Mouse (Mus musculus) neural tube, embryonic 13.5 days (tissue): ENCODE results near the gene Atg9b. TPM values are rescaled to one million over a fixed set of nuclear protein-coding genes. Genes with fewer than 3 reads are reported as not detected.
"Not testable (repeated sequence)": the region's sequence is repeated elsewhere in the genome, so short reads cannot be mapped to it uniquely, and the experiment has no call there.

Experiments used
- ATAC-seq: fragments of 200-750 bp; cut with Nextera tagmentation; 2 replicates; pipeline ENCODE4 v1.8.0; 2017; ENCODE audit warnings: low read depth, mild to moderate bottlenecking, moderate TSS enrichment, moderate library complexity
- H3K27ac ChIP-seq: fragments of 300-500 bp; sonication (generic); replicated peaks from 2 replicates; pipeline ENCODE4 v1.5.1; 2015; ENCODE audit warnings: moderate library complexity, mild to moderate bottlenecking, inconsistent platforms
- H3K27me3 ChIP-seq: fragments of 300-500 bp; sonication (generic); 2 replicates; pipeline ENCODE4 v1.6.1; 2015; ENCODE audit warnings: mild to moderate bottlenecking, inconsistent platforms
- H3K36me3 ChIP-seq: fragments of 300-500 bp; sonication (generic); 2 replicates; pipeline ENCODE4 v1.6.1; 2015; ENCODE audit warnings: mild to moderate bottlenecking, inconsistent platforms
- H3K4me1 ChIP-seq: fragments of 300-500 bp; sonication (generic); replicated peaks from 2 replicates; pipeline ENCODE4 v1.6.1; 2015; ENCODE audit warnings: inconsistent platforms
- H3K4me2 ChIP-seq: fragments of 300-500 bp; sonication (generic); 2 replicates; pipeline ENCODE4 v1.6.1; 2015; ENCODE audit warnings: inconsistent platforms, mild to moderate bottlenecking, moderate library complexity
- H3K4me3 ChIP-seq: fragments of 300-500 bp; sonication (generic); 2 replicates; pipeline ENCODE4 v1.5.1; 2015; ENCODE audit warnings: mild to moderate bottlenecking, inconsistent platforms
- H3K9ac ChIP-seq: fragments of 300-500 bp; sonication (generic); 2 replicates; pipeline ENCODE4 v1.6.1; 2015; ENCODE audit warnings: moderate library complexity, mild to moderate bottlenecking, inconsistent platforms
- H3K9me3 ChIP-seq: fragments of 300-500 bp; sonication (generic); 2 replicates; pipeline ENCODE4 v1.6.1; 2016; ENCODE audit warnings: inconsistent platforms
- WGBS: fragments of 180-500 bp; shearing (Covaris S2); methylation state at CpG from one replicate; pipeline ENCODE4 v1.1.7; 2015; 5-methylcytosine and 5-hydroxymethylcytosine counted together
- polyA plus RNA-seq: library from polyadenylated mRNA; unstranded; fragments of >200 nt; fragmentation: Nextera tagmentation; extraction: Ambion mirVana; gene quantifications from 2 replicates; pipeline ENCODE4 v1.2.1, GENCODE M21; 2015

Gene Atg9b
- polyA plus RNA-seq, 1 experiment from 2014 or later = 1.1 TPM

DNA sequence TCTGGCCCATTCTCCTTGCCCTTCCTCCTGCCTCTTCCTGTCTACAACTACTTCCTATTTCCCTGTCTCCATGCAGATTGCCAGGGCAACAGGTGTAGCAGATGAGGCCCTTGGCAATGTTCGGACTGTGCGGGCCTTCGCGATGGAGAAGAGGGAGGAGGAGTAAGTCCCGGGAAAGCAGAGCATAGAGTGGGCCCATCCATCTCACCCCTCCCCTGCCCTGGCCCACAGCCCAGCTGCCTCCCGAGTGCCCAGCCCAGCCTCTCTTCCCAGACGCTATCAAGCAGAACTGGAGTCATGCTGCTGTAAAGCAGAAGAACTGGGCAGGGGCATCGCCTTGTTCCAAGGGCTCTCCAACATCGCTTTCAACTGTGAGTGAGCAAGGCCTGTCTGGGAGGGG is 10.0 kb upstream of the Atg9b start:
- no peak overlapping the region for H3K4me2 ChIP-seq
- no peak overlapping the region for H3K27ac ChIP-seq
- H3K27me3 ChIP-seq = no peaks in the 10 kb centered on the region
- peaks cover 65% of the 10 kb centered on the region for H3K36me3 ChIP-seq
- WGBS = 56% methylated on average over 9 of the region's 9 CpGs
- H3K4me3 ChIP-seq = no peak overlapping the region
- H3K9ac ChIP-seq = no peak overlapping the region
- H3K9me3 ChIP-seq = no peaks in the 10 kb centered on the region
- peaks cover 7% of the 10 kb centered on the region; the same call in 1 of the 2 replicates for H3K4me1 ChIP-seq
- peak; percentile 63; the same call in 1 of the 2 replicates for ATAC-seq

DNA sequence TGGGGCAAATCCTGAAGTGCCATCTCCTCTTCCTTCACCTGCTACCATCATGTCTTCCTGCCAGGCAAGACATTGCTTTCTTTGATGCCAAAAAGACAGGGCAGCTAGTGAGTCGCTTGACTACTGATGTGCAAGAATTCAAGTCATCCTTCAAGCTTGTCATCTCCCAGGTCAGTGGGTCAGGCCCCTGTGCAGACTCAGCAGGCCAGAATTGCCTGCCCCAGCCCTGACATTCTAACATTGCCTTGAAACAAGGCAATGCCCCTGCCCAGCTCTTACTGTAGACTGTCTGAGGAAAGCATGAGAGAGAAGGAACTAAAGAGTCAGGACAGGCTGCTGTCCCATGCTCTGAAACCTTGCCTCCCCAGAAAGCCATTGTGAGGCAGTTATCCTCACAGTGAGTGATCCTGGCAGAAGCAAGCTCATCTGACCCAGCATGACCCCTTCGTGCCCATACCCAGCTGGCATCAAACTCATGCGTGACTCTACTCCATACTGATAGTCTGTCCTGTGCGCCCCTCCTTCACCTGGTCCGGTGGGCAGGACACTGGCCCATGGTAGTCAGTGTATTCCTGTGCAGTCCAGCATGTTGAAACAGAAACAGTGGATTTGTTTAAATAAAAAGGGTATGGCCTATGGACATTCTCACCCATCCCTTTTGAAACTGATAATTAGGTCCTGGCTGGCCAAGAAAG is 9.1 kb upstream of the Atg9b start:
- Histone ChIP-seq H3K4me2 (no peak overlapping the region), H3K4me3 (no peak overlapping the region), H3K36me3 (peaks cover 60% of the 10 kb centered on the region), H3K9me3 (no peaks in the 10 kb centered on the region), H3K27me3 (no peaks in the 10 kb centered on the region), H3K27ac (no peak overlapping the region), H3K4me1 (peaks cover 7% of the 10 kb centered on the region; the same call in 1 of the 2 replicates), H3K9ac (no peak overlapping the region)
- no peak for ATAC-seq
- WGBS = 92% methylated on average over 5 of the region's 5 CpGs

GRCm38 (mm10) chr5:24400362-24400761 is 8.4 kb upstream of the Atg9b start:
- H3K36me3 ChIP-seq = peaks cover 54% of the 10 kb centered on the region
- H3K9me3 ChIP-seq = no peaks in the 10 kb centered on the region
- H3K9ac ChIP-seq = no peak overlapping the region
- H3K4me3 ChIP-seq = no peak overlapping the region
- 88% methylated on average over 11 of the region's 11 CpGs for WGBS
- H3K27ac ChIP-seq = no peak overlapping the region
- no peaks in the 10 kb centered on the region for H3K27me3 ChIP-seq
- no peak overlapping the region for H3K4me2 ChIP-seq
- no peak for ATAC-seq
- H3K4me1 ChIP-seq = peaks cover 7% of the 10 kb centered on the region; the same call in 1 of the 2 replicates

- no peak for ATAC-seq
- Histone ChIP-seq H3K27me3 (no peaks in the 10 kb centered on the region), H3K4me1 (peaks cover 13% of the 10 kb centered on the region), H3K4me2 (no peak overlapping the region), H3K4me3 (no peak overlapping the region), H3K36me3 (peaks cover 51% of the 10 kb centered on the region), H3K27ac (no peak overlapping the region), H3K9me3 (no peaks in the 10 kb centered on the region), H3K9ac (no peak overlapping the region)
- 90% methylated on average over 10 of the region's 10 CpGs for WGBS
Measured at GRCm38 (mm10) chr5:24399686-24400085, 7.7 kb upstream of the Atg9b start.

DNA sequence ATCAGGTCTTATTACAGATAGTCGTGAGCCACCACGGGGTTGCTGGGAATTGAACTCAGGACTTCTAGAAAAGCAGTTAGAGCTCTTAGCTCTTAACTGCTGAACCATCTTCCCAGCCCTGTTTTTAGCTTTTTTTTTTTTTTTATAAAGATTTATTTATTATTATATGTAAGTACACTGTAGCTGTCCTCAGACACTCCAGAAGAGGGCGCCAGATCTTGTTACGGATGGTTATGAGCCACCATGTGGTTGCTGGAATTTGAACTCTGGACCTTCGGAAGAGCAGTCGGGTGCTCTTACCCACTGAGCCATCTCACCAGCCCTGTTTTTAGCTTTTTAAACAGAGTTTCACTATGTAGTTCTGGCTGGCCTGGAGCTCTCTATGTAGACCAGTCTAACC is 4.3 kb upstream of the Atg9b start:
- H3K4me3 ChIP-seq, ATAC-seq, H3K27ac ChIP-seq, H3K4me2 ChIP-seq, H3K9ac ChIP-seq, H3K9me3 ChIP-seq, H3K27me3 ChIP-seq: not testable (repeated sequence)
- Histone ChIP-seq H3K36me3 (peaks cover 20% of the 10 kb centered on the region), H3K4me1 (peaks cover 12% of the 10 kb centered on the region; the same call in 1 of the 2 replicates)
- WGBS = 92% methylated on average over 6 of the region's 6 CpGs

DNA sequence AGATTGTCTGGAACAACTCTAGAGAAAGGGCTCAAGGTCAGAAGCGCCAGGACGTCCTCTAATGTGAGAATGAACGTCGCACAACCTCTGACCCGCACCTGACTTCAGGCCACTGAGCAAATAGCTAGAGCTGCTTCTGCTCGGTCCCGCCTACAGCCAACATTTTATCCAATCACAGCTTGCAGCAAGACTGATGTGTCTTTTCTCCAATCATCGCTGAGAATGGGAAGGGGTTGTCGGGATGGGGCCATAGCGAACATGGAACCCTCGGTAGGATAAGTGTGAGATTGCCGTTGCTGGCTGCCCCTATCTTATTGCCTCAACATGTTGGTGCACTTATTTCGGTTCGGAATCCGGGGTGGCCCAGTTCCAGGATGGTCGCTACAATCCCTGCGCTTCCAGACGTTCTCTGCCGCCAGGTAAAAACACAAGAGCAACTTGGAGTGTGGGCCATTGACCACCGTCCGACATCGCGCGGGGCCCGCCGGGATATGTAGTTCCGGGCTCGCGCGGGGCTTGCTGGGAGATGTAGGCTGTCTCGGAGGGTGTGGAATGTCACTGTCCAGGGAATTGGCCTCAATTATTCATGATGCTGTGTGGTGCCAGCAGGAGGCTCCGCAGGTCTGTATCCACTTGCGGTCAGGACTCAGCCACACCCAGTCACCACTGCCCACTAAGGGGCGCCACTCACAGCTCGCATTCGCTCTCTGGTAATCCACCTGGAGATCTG is 2.4 kb upstream of the Atg9b start:
- peaks cover 4% of the 10 kb centered on the region; the same call in 1 of the 2 replicates for H3K36me3 ChIP-seq
- peak; percentile 97 for ATAC-seq
- peak overlapping the region; percentile 71 for H3K9ac ChIP-seq
- WGBS = 1% methylated on average over 36 of the region's 36 CpGs
- peak overlapping the region; percentile 55 for H3K4me2 ChIP-seq
- peak overlapping the region; percentile 87 for H3K27ac ChIP-seq
- H3K4me1 ChIP-seq = peaks cover 16% of the 10 kb centered on the region; the same call in 1 of the 2 replicates
- peaks cover 4% of the 10 kb centered on the region for H3K27me3 ChIP-seq
- H3K9me3 ChIP-seq = no peaks in the 10 kb centered on the region
- peak overlapping the region; percentile 54 for H3K4me3 ChIP-seq

DNA sequence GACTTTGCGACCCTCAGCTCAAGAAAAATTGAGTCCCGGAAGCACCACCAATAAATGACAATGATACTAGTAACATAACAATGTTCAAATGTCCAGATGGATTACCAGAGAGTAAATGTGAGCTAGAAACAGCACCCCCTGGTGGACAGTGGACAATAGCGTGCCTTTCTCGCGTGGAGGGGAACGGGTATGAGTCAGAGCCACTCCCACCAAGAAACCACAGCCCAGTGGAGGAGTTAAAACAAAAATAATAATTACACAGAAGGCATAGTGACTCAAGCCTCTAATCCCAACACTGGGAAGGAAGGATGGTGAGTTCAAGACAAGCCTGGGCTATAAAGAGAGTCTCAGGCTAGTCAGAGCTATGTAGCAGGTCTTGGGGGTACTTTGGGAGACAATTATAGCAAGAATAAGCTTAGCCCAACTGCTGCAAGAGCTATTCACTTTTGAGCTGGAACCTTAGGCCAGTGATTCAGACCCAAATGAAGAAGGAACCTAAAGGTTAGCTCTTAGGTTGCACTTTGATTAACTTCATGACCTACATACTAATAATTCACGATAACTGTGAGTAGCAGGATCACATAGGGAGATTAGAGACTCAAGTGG is 1.6 kb upstream of the Atg9b start, which contains the start of gene Abcb8:
Abcb8 (plus strand) TSS at position 272 of the 606 bp plus-strand sequence.
- Histone ChIP-seq H3K4me2 (peak within 1 kb of the TSS; percentile 55), H3K9ac (peak within 1 kb of the TSS; percentile 71), H3K4me3 (peak within 1 kb of the TSS; percentile 54), H3K27ac (peak within 1 kb of the TSS; percentile 87), H3K27me3 (peaks cover 13% of the 10 kb centered on the region), H3K36me3 (peaks cover 4% of the 10 kb centered on the region; the same call in 1 of the 2 replicates), H3K4me1 (peaks cover 19% of the 10 kb centered on the region), H3K9me3 (no peaks in the 10 kb centered on the region)
- 19% methylated on average over 7 of the region's 7 CpGs for WGBS
- ATAC-seq = no peak

DNA sequence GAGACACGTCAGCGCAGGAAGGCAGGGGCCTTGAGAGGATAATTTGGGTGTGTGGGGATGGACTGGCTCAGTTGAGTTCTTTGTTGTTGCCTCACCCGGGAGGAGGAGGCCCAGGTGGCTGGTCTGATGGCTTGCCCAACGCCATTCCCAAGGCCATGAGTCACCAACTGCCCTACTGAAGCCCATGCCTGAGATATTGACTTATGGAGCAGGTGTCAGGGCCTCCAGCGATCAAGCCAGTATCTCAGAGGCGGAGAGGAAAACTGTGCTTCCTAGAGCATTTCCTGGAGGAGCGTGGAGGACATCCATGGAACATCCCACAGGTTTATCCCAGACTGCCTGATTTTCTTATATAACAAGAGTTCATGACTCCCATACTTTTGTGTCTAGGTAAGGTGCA is 781 bp upstream of the Atg9b start:
- no peak overlapping the region for H3K4me2 ChIP-seq
- H3K9ac ChIP-seq = no peak overlapping the region
- peaks cover 26% of the 10 kb centered on the region for H3K4me1 ChIP-seq
- peaks cover 20% of the 10 kb centered on the region for H3K27me3 ChIP-seq
- ATAC-seq = no peak
- 77% methylated on average over 7 of the region's 7 CpGs for WGBS
- no peaks in the 10 kb centered on the region for H3K9me3 ChIP-seq
- H3K36me3 ChIP-seq = peaks cover 4% of the 10 kb centered on the region; the same call in 1 of the 2 replicates
- no peak overlapping the region for H3K4me3 ChIP-seq
- H3K27ac ChIP-seq = no peak overlapping the region

DNA sequence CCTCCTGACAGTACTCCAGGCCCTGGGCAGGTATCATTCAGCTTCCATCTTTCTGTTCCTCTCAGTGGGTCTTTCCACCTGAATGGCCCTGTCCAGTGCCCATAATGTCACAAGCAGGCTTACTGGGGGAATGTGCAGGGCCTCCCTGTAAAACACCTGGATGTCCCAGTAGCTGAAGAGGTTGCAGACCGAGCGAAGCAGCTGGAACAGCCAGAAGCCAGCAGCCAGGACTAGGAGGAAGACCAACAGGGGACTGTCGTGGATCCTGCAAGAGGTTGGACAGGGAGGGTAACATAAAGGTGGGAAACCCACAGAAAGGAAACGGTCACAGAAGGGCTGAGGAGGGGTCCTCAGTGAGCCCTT is 2.3 kb downstream of the Atg9b start:
- Histone ChIP-seq H3K9me3 (no peaks in the 10 kb centered on the region), H3K27me3 (peaks cover 49% of the 10 kb centered on the region), H3K4me3 (no peak overlapping the region), H3K9ac (no peak overlapping the region), H3K27ac (no peak overlapping the region), H3K4me1 (peaks cover 32% of the 10 kb centered on the region), H3K4me2 (no peak overlapping the region), H3K36me3 (no peaks in the 10 kb centered on the region)
- WGBS = 81% methylated on average over 4 of the region's 4 CpGs
- ATAC-seq = no peak

DNA sequence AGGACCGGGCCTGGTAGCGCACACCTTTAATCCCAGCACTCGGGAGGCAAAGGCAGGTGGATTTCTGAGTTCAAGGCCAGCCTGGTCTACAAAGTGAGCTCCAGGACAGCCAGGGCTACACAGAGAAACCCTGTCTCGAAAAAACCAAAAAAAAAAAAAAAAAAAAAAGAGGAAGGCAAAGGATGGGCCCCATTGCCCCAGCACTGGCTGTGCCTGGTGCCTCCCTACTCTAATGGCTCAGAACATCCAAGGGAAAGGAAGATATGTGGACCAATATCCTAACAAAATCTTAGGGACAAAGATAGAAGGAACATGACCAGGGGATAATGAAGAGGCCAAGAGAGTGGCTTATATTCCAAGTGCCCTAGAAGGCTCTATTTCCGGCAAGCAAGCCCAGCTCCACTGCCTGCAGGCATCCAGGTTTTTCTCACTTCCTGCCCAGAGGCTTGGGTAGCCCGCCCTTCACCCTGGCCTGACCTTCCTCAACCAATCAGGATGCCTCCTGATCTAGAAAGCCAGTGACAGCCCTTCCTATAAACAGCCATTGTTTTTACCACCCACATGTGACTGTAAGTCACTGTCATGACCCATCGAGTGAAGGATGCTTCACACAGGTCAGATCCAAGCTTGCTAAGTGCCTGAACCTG is 2.8 kb downstream of the Atg9b start:
- no peak for ATAC-seq
- Histone ChIP-seq H3K9me3 (no peaks in the 10 kb centered on the region), H3K27me3 (peaks cover 49% of the 10 kb centered on the region), H3K4me2 (no peak overlapping the region), H3K4me1 (peaks cover 33% of the 10 kb centered on the region), H3K4me3 (no peak overlapping the region), H3K36me3 (no peaks in the 10 kb centered on the region), H3K27ac (no peak overlapping the region), H3K9ac (no peak overlapping the region)
- 44% methylated on average over 7 of the region's 7 CpGs for WGBS

GRCm38 (mm10) chr5:24388246-24388915 is 3.6 kb downstream of the Atg9b start:
- H3K4me2 ChIP-seq = peak overlapping the region; percentile 85
- peak overlapping the region; percentile 70 for H3K9ac ChIP-seq
- 21% methylated on average over 26 of the region's 26 CpGs for WGBS
- peaks cover 49% of the 10 kb centered on the region for H3K27me3 ChIP-seq
- H3K4me3 ChIP-seq = peak overlapping the region; percentile 48
- no peaks in the 10 kb centered on the region for H3K36me3 ChIP-seq
- ATAC-seq = no peak
- H3K27ac ChIP-seq = no peak overlapping the region
- peaks cover 32% of the 10 kb centered on the region for H3K4me1 ChIP-seq
- H3K9me3 ChIP-seq = no peaks in the 10 kb centered on the region
